Mouse (Mus musculus): Measurements from ENCODE around the gene Dst. TPM values are rescaled to one million over a fixed set of nuclear protein-coding genes. Genes with fewer than 3 reads are reported as not detected.

Dst gene
- polyA plus RNA-seq, 1 experiment from 2014 or later = 24.4 TPM

DNA sequence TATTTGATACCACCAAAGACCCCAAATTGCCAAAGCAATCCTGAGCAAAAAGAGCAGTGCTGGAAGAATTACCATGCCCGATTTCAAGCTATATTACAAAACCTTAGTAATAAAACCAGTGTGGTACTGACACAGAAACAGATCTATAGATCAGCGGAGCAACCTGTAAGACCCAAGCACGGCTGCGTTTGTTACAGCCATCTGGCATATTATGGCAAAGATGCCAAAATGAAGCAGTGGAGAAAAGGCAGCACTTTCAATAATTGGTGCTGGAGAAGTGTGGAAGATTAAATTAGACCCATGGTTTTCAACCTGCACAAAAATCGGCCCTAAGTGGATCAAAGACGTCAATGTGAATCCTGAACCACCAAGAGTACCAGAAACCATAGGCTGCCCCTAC lies 47.6 kb downstream of the Dst start:
- 94% methylated on average over 6 of the region's 6 CpGs for WGBS
- Histone ChIP-seq H3K4me2 (no peak overlapping the region), H3K4me3 (no peak overlapping the region), H3K9me3 (no peaks in the 10 kb centered on the region), H3K4me1 (no peaks in the 10 kb centered on the region), H3K9ac (no peak overlapping the region), H3K27me3 (no peaks in the 10 kb centered on the region), H3K27ac (no peak overlapping the region), H3K36me3 (no peaks in the 10 kb centered on the region)
- ATAC-seq (ENCODE audit: insufficient number of reproducible peaks, low FRiP score, low TSS enrichment, low read depth) = no peak

GRCm38 (mm10) chr1:33960439-33960838 lies 52.4 kb downstream of the Dst start:
- H3K4me2 ChIP-seq = no peak overlapping the region
- ATAC-seq (ENCODE audit: insufficient number of reproducible peaks, low FRiP score, low TSS enrichment, low read depth) = no peak
- 61% methylated on average over 8 of the region's 8 CpGs for WGBS
- no peaks in the 10 kb centered on the region for H3K4me1 ChIP-seq
- no peaks in the 10 kb centered on the region for H3K27me3 ChIP-seq
- no peaks in the 10 kb centered on the region for H3K36me3 ChIP-seq
- H3K27ac ChIP-seq = no peak overlapping the region
- H3K4me3 ChIP-seq = no peak overlapping the region
- H3K9me3 ChIP-seq = no peaks in the 10 kb centered on the region
- H3K9ac ChIP-seq = no peak overlapping the region

DNA sequence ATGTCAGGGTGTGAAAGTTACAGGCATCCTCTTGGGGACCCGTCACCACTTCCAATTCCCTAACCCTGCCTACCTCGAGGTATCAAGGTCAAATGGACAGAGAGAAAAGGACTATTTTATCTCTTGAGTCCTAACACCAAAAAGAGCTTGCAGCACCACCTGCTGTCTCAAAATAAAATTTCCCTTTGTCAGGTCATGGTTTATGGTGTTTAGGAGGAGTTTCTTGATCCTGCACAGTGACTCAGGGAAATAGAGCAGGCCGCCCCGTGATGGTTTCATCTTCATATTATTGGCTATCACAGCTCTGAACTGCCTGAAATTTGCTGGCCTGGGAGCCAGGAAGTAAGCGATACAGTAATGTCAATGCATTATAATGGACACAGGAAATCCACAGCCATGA lies 56.6 kb downstream of the Dst start:
- Histone ChIP-seq H3K27ac (no peak overlapping the region), H3K4me1 (no peaks in the 10 kb centered on the region), H3K9me3 (no peaks in the 10 kb centered on the region), H3K36me3 (no peaks in the 10 kb centered on the region), H3K27me3 (no peaks in the 10 kb centered on the region), H3K4me2 (no peak overlapping the region), H3K4me3 (no peak overlapping the region), H3K9ac (no peak overlapping the region)
- ATAC-seq (ENCODE audit: insufficient number of reproducible peaks, low FRiP score, low TSS enrichment, low read depth) = no peak
- 36% methylated on average over 5 of the region's 5 CpGs for WGBS

- H3K4me1 ChIP-seq = no peaks in the 10 kb centered on the region
- 86% methylated on average over 4 of the region's 4 CpGs for WGBS
- H3K27me3 ChIP-seq = no peaks in the 10 kb centered on the region
These were observed 57.8 kb downstream of the Dst start for GRCm38 (mm10) chr1:33965824-33966223.

GRCm38 (mm10) chr1:33966328-33966727 lies 58.3 kb downstream of the Dst start:
- no peak overlapping the region for H3K27ac ChIP-seq
- no peaks in the 10 kb centered on the region for H3K4me1 ChIP-seq
- H3K4me2 ChIP-seq = no peak overlapping the region
- no peaks in the 10 kb centered on the region for H3K36me3 ChIP-seq
- H3K27me3 ChIP-seq = no peaks in the 10 kb centered on the region
- H3K4me3 ChIP-seq = no peak overlapping the region
- no peak for ATAC-seq (ENCODE audit: insufficient number of reproducible peaks, low FRiP score, low TSS enrichment, low read depth)
- H3K9ac ChIP-seq = no peak overlapping the region
- H3K9me3 ChIP-seq = no peaks in the 10 kb centered on the region
- 27% methylated on average over 6 of the region's 6 CpGs for WGBS

More at GRCm38 (mm10) chr1:33965824-33966223, 57.8 kb downstream of the Dst start:
- H3K36me3 ChIP-seq = no peaks in the 10 kb centered on the region
- no peak overlapping the region for H3K4me2 ChIP-seq
- no peak overlapping the region for H3K27ac ChIP-seq
- H3K9ac ChIP-seq = no peak overlapping the region
- H3K9me3 ChIP-seq = no peaks in the 10 kb centered on the region
- no peak for ATAC-seq (ENCODE audit: insufficient number of reproducible peaks, low FRiP score, low TSS enrichment, low read depth)
- no peak overlapping the region for H3K4me3 ChIP-seq

DNA sequence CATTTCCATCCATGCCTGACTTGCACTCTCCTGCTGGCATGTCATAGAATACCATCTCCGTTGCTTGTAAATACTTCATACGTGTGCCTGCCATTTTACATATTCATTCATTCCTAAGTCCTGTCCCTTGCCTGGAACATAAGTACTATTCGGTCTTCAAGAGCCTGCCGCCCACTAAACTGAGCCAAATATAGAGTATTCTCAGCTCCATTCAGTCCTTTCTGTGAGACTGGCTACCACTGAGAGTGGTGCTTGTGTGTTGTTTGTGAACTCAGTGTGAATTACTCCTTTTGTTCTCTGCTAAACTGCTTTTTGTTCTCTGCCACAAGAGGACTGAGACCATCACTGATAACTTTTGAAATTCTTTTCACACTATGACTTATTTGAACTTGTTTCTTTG lies 59.2 kb downstream of the Dst start:
- H3K27ac ChIP-seq = no peak overlapping the region
- no peaks in the 10 kb centered on the region for H3K9me3 ChIP-seq
- no peak overlapping the region for H3K4me3 ChIP-seq
- H3K4me2 ChIP-seq = no peak overlapping the region
- H3K9ac ChIP-seq = no peak overlapping the region
- no peak for ATAC-seq (ENCODE audit: insufficient number of reproducible peaks, low FRiP score, low TSS enrichment, low read depth)
- 84% methylated on average over 4 of the region's 4 CpGs for WGBS
- H3K27me3 ChIP-seq = no peaks in the 10 kb centered on the region
- H3K36me3 ChIP-seq = no peaks in the 10 kb centered on the region
- no peaks in the 10 kb centered on the region for H3K4me1 ChIP-seq

DNA sequence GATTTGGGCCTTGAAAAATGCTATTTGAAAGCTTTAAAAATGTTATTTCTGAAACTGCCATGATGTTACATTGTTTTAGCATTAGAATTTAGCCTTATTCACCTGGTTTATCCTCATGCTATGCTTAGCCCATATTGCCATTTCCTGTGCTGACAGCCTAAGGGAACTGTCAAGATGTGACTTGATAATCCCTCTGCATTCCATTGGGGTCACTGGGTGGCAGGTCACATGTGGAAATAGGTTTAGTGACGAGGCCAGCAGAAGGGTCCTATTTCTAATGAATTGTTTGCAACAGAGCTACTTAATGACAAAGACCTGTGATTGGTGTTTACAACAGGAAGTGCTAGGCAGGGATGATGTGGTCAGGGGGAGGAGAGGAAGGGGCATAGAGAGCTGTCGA lies 61.9 kb downstream of the Dst start:
- Histone ChIP-seq H3K9ac (no peak overlapping the region), H3K4me2 (no peak overlapping the region), H3K27me3 (no peaks in the 10 kb centered on the region), H3K27ac (no peak overlapping the region), H3K36me3 (no peaks in the 10 kb centered on the region), H3K4me1 (no peaks in the 10 kb centered on the region), H3K9me3 (no peaks in the 10 kb centered on the region), H3K4me3 (no peak overlapping the region)
- 27% methylated on average over 2 of the region's 2 CpGs for whole genome bisulfite sequencing
- ATAC-seq (ENCODE audit: insufficient number of reproducible peaks, low FRiP score, low TSS enrichment, low read depth) = no peak

- 76% methylated on average over 11 of the region's 11 CpGs for WGBS
- no peak overlapping the region for H3K27ac ChIP-seq
- no peak overlapping the region for H3K4me3 ChIP-seq
- no peak overlapping the region for H3K9ac ChIP-seq
- H3K4me1 ChIP-seq = no peaks in the 10 kb centered on the region
- H3K4me2 ChIP-seq = no peak overlapping the region
- ATAC-seq (ENCODE audit: insufficient number of reproducible peaks, low FRiP score, low TSS enrichment, low read depth) = no peak
- no peaks in the 10 kb centered on the region for H3K9me3 ChIP-seq
- no peaks in the 10 kb centered on the region for H3K27me3 ChIP-seq
- H3K36me3 ChIP-seq = no peaks in the 10 kb centered on the region
These were observed 66.4 kb downstream of the Dst start for GRCm38 (mm10) chr1:33974401-33974800.

DNA sequence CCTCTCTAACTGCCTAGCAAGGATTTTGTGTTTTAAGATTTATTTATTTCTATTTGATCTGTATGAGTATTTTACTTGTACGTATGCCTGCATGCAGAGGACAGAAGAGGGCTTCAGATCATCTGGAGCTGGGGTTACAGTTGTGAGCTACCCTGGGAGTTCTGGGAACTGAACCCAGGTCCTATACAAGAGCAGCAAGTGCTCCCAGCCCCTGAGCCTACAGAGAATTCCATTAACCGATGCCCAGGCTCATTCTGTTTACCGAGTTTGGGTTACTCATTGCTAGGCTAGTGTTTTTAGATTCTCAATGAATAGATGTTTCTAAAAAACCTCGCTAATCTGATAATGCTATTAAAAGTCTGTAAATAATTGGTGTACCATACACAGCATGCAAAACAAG lies 67.3 kb downstream of the Dst start:
- H3K4me1 ChIP-seq = no peaks in the 10 kb centered on the region
- no peaks in the 10 kb centered on the region for H3K9me3 ChIP-seq
- no peaks in the 10 kb centered on the region for H3K36me3 ChIP-seq
- no peak for ATAC-seq (ENCODE audit: insufficient number of reproducible peaks, low FRiP score, low TSS enrichment, low read depth)
- no peak overlapping the region for H3K4me2 ChIP-seq
- H3K9ac ChIP-seq = no peak overlapping the region
- H3K27ac ChIP-seq = no peak overlapping the region
- no peak overlapping the region for H3K4me3 ChIP-seq
- WGBS = 83% methylated on average over 4 of the region's 4 CpGs
- H3K27me3 ChIP-seq = no peaks in the 10 kb centered on the region

GRCm38 (mm10) chr1:33977832-33978231 lies 69.8 kb downstream of the Dst start:
- no peak overlapping the region for H3K4me3 ChIP-seq
- H3K36me3 ChIP-seq = no peaks in the 10 kb centered on the region
- no peak overlapping the region for H3K27ac ChIP-seq
- no peak overlapping the region for H3K9ac ChIP-seq
- H3K4me1 ChIP-seq = no peaks in the 10 kb centered on the region
- H3K9me3 ChIP-seq = no peaks in the 10 kb centered on the region
- no peaks in the 10 kb centered on the region for H3K27me3 ChIP-seq
- WGBS = 84% methylated on average over 6 of the region's 6 CpGs
- ATAC-seq (ENCODE audit: insufficient number of reproducible peaks, low FRiP score, low TSS enrichment, low read depth) = no peak
- no peak overlapping the region for H3K4me2 ChIP-seq

GRCm38 (mm10) chr1:33980420-33980819 lies 72.4 kb downstream of the Dst start:
- H3K9me3 ChIP-seq = no peaks in the 10 kb centered on the region
- no peak overlapping the region for H3K4me3 ChIP-seq
- H3K27me3 ChIP-seq = no peaks in the 10 kb centered on the region
- 60% methylated on average over 12 of the region's 12 CpGs for WGBS
- no peak for ATAC-seq (ENCODE audit: insufficient number of reproducible peaks, low FRiP score, low TSS enrichment, low read depth)
- H3K36me3 ChIP-seq = no peaks in the 10 kb centered on the region
- no peak overlapping the region for H3K4me2 ChIP-seq
- H3K9ac ChIP-seq = no peak overlapping the region
- no peaks in the 10 kb centered on the region for H3K4me1 ChIP-seq
- no peak overlapping the region for H3K27ac ChIP-seq

DNA sequence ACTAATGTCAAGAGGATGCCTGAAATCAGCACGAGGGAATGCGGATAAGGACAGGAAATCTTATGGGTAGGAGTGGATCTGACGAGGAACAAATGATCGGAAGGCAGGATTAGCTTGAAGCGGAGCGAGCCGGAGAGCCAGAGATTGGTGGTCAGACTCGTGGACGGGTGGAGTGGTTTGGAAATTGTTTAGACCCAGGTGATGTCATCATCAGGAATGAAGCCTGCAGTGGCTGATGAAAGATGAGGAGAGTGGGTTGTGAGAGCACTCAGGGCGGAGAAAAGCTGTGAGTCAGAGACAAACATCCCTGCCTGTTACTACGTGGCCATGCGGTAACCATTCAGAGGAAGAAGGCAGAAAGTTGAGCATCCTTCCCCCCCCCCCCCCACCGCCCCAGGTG lies 81.6 kb downstream of the Dst start:
- H3K27ac ChIP-seq = no peak overlapping the region
- no peak overlapping the region for H3K4me3 ChIP-seq
- no peaks in the 10 kb centered on the region for H3K9me3 ChIP-seq
- WGBS = 79% methylated on average over 13 of the region's 13 CpGs
- no peak overlapping the region for H3K9ac ChIP-seq
- H3K27me3 ChIP-seq = no peaks in the 10 kb centered on the region
- H3K4me2 ChIP-seq = no peak overlapping the region
- ATAC-seq (ENCODE audit: insufficient number of reproducible peaks, low FRiP score, low TSS enrichment, low read depth) = no peak
- peaks cover 8% of the 10 kb centered on the region; the same call in 1 of the 2 replicates for H3K4me1 ChIP-seq
- no peaks in the 10 kb centered on the region for H3K36me3 ChIP-seq

GRCm38 (mm10) chr1:33991067-33991466 lies 83.0 kb downstream of the Dst start:
- H3K9me3 ChIP-seq = no peaks in the 10 kb centered on the region
- no peaks in the 10 kb centered on the region for H3K36me3 ChIP-seq
- 84% methylated on average over 6 of the region's 6 CpGs for WGBS
- peaks cover 8% of the 10 kb centered on the region; the same call in 1 of the 2 replicates for H3K4me1 ChIP-seq
- no peaks in the 10 kb centered on the region for H3K27me3 ChIP-seq
- H3K4me3 ChIP-seq = no peak overlapping the region
- no peak for ATAC-seq (ENCODE audit: insufficient number of reproducible peaks, low FRiP score, low TSS enrichment, low read depth)
- H3K27ac ChIP-seq = no peak overlapping the region
- H3K9ac ChIP-seq = no peak overlapping the region
- H3K4me2 ChIP-seq = no peak overlapping the region
